Mouse (Mus musculus) adrenal gland, adult 18-20 months (tissue): ENCODE measurements around the gene M6pr. TPM values are rescaled to one million over a fixed set of nuclear protein-coding genes. Genes with fewer than 3 reads are reported as not detected.

ENCODE experiments used
- DNase-seq, 2 experiments: peaks; one replicate each; pipeline ENCODE4 v3.0.0; 2021 to 2022; ENCODE audit warnings: low spot score in 2 of 2
- long read RNA-seq, 2 experiments: library from polyadenylated mRNA; stranded (forward); transcript quantifications; one replicate each; pipeline ENCODE4 v2.0.0; 2021
- total RNA-seq, 2 experiments: library from RNA; stranded (reverse); gene quantifications; 1 replicate in 1 of 2; 2 replicates in 1 of 2; pipeline ENCODE4 v1.2.3; 2021

The M6pr gene
- total RNA-seq: 100 to 1,000 TPM; 136 to 177 TPM
- long read RNA-seq, experiment 1, transcript M6pr-201 (7 exons, 2,515 nt): major isoform, 178 of 185 reads
- long read RNA-seq, experiment 1, partial matches to known transcripts: 6 of 185 reads
- long read RNA-seq, experiment 1, other reads (novel, unspliced or antisense): 0 of 185 reads
- long read RNA-seq, experiment 2, transcript M6pr-201 (7 exons, 2,515 nt): major isoform, 489 of 519 reads
- long read RNA-seq, experiment 2, partial matches to known transcripts: 26 of 519 reads
- long read RNA-seq, experiment 2, other reads (novel, unspliced or antisense): 4 of 519 reads

DNA sequence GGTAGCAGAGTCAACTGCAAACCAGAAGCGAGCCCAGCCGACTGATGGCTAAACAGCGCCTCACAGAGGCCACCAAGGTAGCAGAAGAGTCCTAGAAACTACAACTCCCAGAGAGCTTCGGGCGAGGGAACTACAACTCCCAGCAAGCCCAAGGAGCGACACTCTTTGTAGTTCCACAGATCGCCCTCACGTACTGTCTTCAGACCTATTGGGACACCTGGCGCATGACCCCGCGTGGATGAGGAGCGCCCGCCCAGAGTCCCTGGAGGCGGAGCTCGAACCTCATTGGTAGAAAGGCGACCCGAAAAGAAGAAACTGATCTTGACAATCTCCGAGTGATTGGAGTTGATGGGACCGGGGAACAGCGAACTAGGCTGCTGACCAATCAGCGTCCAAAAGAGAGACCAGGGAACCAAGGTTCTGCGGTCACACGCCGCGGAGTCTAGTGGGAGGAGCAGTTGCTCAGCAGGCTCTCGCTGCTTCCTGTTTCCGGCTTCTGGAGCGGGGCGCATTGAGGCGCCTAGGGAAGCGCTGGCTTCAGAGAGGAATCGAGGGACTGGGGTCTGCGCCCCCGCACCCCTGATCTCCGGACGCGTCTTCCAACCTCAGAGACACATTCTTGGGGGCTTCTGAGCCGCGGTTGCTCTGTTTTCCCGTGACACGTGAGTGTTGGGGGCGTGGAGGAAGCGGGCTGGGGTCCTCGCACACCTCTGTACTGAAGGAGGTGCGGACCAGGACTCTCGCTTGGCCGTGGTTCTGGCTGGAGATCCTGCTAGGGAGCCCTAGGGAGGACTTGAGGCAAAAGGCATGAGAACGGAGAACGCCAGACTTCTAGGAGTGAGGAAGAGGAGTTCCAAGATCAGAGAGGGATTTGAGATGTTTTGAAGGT, at the start of gene M6pr:
Gene M6pr (plus strand): TSS at position 216 of the 889 bp plus-strand sequence.
- DNase-seq: peak; percentile 84 to 85

DNA sequence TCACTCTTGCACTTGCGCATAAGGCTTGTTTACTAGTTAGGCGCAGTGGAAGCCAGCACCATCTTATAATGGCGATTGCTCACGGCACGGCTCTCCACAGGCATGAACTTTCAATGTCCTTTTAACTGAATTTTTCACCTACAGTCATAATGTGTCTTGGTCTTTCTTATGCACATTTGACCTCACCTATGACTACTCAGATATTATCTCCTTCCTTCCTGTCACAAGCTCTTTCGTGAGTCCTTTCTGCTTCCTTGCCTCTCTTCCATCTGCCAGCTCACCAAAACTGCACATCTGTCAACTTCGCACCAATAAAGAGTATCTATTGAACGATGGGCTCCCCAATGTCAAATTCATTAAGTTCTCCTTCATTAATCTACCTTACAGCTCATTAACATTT, 46.0 kb upstream of the M6pr start:
- no peak for DNase-seq

DNA sequence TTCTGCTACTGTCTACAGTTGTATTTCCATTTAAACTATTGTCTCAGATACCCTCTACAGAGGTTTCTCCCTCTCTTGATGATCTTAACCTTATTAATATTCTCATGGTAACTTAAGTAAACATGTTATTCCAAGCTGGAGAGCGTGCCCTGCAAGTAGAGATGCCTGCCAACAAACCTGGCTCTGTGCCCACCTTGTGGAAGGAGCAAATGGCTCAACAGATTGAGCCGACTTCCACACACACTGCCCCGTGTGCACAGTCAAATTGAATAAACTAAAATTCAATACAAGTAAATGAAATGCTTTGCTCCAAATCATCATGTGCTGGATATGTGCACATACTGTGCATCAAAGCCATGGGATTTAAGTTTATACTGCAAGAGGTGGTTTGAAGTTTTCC, 40.0 kb upstream of the M6pr start:
- DNase-seq: peak; percentile 11 to 49

DNA sequence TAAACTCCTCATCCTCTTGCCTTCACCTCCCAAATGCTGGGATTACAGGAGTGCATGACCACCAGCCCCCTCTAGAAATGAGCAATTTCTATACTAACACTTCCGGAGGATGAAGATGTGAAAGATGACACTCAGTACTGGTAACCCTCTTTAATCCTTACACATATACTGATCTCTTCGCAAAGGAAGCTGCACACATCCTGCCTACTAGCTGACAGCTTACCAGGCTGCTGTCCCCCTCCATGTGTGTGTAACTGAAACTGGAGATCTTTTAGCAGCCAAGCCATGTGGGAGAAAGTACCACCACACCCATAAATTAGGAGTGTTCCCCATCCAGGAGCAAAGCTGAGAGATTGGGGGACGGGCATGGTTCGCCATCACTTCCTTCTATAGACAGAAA, 39.4 kb upstream of the M6pr start:
- DNase-seq: no peak

DNA sequence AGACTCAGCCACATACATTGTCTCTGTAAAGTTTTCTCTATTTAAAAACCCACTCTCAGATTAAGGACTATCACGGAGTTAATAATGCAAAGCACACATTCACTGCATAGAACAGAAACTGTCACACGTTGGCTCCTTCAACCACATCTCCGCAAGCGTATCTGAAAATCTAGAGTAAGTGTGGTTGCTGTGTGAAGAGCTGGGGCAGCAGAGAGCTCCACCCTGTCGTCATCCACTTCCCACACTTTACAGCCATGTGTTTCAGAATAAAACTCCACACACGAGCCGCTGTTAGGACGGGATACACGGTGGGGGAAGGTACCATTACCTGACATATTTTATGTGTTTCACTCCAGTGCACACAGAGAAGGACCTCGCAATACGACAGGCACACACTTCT, 38.4 kb upstream of the M6pr start:
- no peak for DNase-seq

DNA sequence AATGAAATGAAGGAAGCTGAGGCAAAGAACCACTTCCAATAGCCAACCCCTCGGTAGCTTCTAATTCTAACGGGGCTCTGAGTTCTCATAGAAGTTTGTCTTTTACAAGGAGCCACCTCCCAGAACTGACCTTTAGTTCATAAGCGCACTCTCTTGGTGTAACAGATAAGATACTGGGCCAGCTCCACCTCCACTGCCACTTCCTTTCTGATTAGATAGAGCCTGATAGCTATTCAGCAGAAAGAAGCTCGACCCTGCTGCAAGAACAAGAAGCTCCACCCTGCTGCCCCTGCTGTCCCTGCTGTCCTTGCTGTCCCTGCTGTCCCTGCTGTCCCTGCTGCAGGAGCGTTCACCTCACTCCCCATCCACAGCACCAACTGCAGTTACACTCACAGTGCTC, 34.0 kb upstream of the M6pr start:
- no peak for DNase-seq

DNA sequence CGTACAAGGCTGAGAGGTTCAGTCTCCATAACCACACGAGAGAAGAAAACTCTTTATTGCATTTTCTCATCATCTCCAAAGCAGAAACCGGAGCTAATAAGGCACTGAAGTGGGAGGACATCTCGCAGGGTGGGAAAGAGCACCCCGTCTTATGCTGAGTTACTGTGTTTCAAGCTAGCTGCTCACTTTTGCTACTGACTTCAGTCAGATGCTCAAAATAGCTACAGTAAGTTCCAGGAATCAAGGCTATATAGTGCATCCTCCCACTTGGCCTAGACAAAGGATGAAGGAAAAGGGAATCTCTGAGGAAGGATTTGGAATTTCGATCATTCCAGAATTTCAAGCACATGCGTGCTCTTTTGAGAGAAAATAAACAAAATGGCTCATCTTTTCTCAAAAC, 32.0 kb upstream of the M6pr start:
- DNase-seq: no peak

DNA sequence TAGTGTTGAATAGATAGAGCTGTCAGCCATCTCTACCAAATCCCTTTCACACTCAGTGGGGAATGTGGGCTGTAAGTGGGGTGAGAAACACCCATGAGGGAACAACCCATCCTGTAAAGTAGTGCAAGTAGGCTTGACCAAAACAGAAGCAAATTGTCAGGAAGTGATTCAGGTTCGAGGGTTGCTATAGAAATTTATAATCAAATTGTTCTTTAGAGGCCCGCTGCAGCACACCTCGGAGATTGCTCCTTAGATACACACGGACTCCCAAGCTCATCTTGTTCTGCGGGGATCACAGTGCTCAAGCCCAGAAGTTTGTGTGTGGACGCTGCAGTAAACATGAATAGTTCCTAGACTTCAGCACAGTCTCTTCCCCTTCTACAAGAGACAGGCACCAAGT, 25.7 kb upstream of the M6pr start, which contains the start of gene Klrg1:
Gene Klrg1 (minus strand): TSS at position 101 of the 400 bp plus-strand sequence.
- DNase-seq: no peak

DNA sequence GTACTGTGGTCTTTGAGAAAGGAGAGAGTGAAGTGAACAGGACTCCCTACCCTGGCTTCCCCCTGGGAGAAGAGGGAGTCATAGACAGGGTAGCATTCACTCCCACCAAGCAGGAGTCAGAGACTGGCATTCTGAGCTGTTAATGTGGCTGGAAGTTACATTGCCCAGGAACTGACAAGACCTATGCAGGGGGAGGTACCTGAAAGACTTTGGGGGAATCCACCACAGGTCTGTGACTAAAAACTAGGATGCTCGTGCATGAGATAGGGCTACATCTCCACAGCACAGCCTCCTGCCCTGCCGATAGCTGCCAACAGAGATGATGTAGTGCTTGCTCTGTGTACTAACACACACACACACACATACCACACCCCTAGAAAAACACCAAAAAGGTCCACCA, 25.1 kb upstream of the M6pr start:
- no peak for DNase-seq

DNA sequence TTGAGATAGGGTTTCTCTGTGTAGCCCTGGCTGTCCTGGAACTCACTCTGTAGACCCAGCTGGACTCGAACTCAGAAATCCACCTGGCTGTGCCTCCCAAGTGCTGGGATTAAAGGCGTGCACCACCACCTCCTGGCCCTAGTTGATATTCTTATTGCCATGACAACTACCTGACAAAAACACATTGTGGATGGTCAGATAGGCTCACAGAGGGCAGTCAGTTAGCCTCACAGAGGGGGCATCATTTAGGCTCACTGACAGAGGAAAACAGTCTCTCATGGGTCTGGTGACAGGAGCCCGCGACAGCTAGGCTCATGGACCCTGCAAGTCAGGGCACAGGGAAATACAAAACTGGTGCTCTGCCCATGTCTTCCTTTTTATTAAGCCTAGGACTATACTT, 24.2 kb upstream of the M6pr start:
- DNase-seq: no peak

DNA sequence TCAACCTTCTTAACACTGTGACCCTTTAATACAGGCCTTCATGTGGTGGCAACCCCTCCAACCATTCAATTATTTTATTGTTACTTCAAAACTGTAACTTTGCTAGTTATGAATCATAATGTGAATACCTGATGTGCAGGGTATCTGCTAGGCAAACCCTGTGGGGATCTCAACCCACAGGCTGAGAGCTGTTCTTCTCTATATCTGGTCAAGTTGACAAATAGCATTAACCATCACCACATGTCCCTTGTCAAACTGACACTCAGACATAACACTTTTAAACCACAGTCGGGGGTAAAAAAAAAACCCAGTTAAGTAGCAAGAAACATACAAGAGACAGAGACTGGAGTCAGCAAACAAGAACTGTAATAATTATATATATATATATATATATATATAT, 23.7 kb upstream of the M6pr start:
- no peak for DNase-seq

DNA sequence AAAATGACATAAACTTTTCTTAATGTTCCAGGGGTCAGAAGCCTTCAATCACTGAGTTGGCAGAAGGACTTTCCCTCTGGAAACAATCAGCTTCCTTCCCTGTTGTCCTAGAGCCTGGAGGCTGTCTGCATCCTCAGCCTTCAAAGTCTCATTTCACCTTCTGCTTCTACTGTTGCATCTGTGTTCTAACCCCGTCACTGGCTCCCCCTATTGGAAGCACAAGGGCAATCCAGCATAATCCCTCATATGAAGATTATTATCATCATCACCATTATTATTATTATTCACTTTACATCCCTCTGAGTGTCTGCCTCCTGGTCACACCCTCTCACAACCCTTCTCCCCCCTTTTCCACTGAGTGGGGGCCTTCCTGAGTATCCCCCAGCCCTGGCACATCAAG, 20.3 kb upstream of the M6pr start:
- DNase-seq: no peak

DNA sequence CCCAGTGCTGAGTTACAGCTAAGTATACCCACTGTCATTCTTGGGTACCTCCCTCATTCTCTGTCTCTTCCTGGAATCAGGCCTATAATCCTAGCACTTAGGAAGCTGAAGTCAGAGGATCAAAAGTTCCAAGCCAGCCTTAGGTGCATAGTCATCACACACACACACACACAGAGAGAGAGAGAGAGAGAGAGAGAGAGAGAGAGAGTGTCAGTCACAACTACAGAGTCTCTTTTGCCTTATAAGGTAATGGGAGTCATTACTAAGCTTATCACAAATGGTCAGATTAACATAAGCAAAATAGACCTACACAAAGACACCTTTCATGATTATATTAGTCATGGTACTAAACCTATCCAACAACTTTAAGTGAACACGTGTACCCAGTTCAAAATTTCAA, 19.2 kb upstream of the M6pr start:
- DNase-seq: no peak

DNA sequence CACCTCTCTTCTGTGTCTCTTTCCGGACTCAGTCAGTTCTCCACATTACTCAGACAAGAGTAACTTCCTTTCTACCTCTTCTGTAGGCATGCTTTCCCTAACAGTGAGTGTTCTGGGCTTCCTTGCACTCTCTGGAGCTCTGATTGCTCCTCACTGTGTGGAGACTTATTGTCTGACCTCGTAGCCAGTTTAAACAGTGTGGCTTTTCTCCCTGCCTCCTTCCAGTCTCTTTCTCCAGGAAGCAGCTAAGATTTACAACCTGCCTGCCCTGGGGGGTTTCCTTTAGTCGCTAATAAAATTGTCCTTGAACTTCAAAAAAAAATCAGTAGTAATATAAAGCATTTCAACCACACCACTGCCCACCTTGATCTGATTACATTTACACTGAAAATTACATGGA, 18.3 kb upstream of the M6pr start:
- DNase-seq: no peak

DNA sequence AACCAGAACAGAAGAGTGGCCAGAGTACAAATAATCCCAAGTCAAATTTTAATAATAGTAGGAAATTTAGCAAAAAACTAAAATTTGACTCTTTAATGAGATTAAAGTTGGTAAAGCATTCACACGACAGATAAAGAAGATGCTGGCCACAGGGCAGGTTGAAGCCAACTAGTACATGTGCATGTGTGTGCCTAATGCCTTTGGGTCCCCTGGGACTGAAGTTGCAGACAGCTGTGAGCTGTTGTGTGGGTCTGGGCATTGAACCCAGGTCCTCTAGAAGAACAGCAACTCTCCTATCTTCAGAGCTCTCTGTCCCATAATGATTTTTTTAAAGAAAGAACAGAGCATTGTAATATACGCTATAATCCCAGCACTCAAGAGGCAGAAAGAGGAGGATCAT, 17.3 kb upstream of the M6pr start:
- no peak for DNase-seq

DNA sequence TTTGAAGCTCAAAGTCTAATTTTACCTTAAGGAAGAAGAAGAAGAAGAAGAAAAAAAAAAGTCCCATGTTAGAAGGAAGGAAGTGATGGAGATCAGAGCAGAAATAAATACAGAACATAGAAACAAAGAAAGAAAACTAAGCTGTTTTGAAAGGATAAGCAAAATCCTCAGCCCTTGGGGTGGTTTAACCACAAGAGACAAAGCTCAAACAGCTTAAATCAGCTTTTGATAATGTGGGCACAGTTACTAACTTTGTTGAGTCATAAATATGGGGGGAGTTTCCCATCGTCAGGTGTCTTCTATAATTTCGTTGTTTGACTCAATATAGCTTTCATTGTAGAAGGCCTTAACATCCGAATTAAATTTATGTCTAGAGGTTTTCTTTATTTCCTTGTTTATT, 16.8 kb upstream of the M6pr start:
- no peak for DNase-seq

DNA sequence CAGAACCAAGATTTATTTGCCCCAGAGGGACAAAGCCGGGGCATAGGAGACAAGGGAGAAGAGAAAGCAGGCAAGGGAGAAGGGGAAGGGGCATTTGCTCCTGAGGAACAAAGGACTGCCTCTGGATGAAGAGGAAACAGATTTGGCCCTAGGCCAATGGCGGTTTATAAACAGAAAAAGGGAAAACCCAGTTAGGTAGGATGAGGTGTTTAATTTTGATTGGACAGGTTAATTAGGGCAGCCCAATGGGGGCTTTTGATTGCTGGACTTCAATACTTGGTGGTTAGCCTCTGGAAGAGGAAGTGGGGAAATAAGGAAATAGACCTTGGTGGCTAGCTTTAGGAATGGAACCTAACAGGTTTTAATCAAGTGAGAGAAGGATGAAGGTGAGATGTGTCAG, 16.3 kb upstream of the M6pr start:
- DNase-seq: no peak

DNA sequence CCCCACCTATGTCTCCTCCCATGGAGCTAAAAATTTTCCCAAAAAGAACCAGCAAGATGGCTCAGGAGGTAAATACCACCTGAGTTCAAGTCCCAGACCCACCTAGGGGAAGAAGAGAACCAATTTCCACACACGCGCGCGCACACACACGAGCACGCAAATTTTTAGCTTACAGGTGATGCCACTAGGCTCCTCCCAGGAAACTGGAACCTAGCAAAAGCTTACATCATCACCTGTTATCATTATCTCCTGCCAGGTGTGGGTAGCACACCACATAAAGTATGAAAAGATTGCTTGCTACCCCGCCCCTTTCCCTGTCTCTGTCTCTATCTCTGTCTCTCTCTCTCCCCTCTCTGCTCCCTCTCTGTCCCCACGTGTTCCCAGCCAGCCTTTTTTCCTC, 15.4 kb upstream of the M6pr start:
- DNase-seq: no peak

DNA sequence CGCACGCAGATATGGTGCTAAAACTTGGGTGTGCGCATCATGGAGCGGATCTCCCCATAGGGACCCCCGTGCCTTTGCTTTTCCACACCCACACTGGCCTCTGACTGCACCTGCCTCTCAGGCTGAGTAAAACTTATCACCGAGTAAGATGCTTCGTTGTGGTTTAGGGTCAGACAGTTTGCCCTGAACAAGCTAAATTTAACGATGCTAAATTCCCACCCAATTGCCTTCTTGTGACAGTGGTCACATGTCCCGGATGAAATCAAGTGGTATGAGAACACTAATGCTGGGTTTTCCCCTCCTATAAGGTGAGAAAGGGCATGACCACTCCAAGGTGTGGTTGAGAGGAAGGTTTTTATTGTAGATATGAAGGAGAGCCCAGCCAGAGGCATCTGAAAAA, 14.7 kb upstream of the M6pr start:
- no peak for DNase-seq

DNA sequence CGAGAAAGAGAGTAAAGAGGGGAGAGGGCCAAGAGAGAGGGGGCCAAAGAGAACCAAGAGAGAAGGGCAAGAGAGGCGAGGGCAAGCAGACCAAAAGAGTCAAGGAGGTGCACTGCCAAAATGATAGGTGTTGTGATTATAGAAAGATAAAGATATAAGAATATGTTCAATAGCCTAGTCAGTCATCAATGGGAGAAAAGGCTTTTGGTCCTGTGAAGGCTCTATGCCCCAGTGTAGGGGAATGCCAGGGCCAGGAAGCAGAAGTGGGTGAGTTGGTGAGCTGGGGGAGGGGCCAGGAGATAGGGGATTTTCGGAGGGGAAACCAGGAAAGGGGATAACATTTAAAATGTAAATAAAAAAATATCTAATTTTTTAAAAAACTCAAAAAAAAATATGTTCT, 14.2 kb upstream of the M6pr start:
- no peak for DNase-seq

DNA sequence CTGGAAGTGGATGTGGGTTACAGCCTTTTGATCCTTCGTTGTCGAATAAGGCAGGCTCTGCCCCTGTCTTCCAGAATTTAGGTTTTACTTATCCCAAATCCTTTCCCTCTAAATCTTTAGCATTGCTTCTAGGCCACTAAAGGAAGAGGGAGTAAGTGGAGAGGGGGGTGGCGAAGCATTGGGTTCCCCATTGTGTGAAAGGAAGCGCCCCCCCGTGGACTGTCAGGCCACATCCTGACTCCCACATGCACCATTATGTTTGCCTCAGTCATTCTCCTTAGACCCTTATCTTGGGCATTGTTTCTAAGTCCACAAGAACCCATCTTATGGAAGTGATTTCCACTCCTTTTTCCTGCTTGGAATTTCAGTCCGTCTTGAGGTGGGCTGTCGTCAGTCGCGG, 13.3 kb upstream of the M6pr start:
- DNase-seq: no peak

DNA sequence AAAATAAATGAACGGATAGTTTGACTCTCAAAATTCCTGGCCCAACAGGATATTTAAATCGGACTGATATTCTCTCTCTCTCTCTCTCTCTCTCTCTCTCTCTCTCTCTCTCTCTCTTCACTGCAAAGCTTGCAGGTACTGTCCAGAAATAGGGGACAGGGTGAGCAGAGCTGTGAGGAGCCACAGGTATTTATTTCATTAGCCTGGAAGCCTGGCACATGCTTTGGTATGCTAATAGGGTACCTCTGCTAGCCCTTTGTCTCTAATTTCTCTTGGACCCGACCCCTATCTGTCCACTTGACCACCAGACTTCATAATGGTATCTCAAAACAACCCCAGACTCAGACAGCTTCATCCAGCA, 11.6 kb upstream of the M6pr start:
- no peak for DNase-seq
